Mouse (Mus musculus) lung, postnatal 36 days (tissue): ENCODE data around the gene Tsc22d3.

ENCODE experiments used
- DNase-seq: peaks from one replicate; pipeline ENCODE4 v3.0.0; 2022; ENCODE audit warnings: mixed read lengths

Gene Tsc22d3

GRCm38 (mm10) chrX:140493527-140494029 lies 106.9 kb downstream of the Tsc22d3 start:
- no peak for DNase-seq

- DNase-seq = peak; percentile 82
Observed at GRCm38 (mm10) chrX:140491884-140492571, 108.4 kb downstream of the Tsc22d3 start.

GRCm38 (mm10) chrX:140490203-140490602 lies 110.3 kb downstream of the Tsc22d3 start:
- peak; percentile 50 for DNase-seq
